Mouse (Mus musculus) NIH3T3 (cell line): ENCODE measurements around the gene Mbtps1.

Experiments used
- DNase-seq: peaks from one replicate; pipeline ENCODE4 v3.0.0-alpha.2; 2012; ENCODE audit warnings: low read depth

Gene Mbtps1

GRCm38 (mm10) chr8:119502111-119502510 is 56.4 kb downstream of the Mbtps1 start:
- no peak for DNase-seq

- DNase-seq, result no peak
Observed at GRCm38 (mm10) chr8:119501598-119501997, 56.9 kb downstream of the Mbtps1 start, which contains the start of gene Slc38a8. Gene Slc38a8 (minus strand): TSS chr8:119501698.

- peak; percentile 55 for DNase-seq
Observed at GRCm38 (mm10) chr8:119499836-119500235, 58.7 kb downstream of the Mbtps1 start.

- peak; percentile 70 for DNase-seq
Observed at GRCm38 (mm10) chr8:119496848-119497247, 61.7 kb downstream of the Mbtps1 start.

- no peak for DNase-seq
Observed at GRCm38 (mm10) chr8:119487093-119487492, 71.4 kb downstream of the Mbtps1 start.

- no peak for DNase-seq
Observed at GRCm38 (mm10) chr8:119484145-119484896, 74.2 kb downstream of the Mbtps1 start.

- DNase-seq, result no peak
Observed at GRCm38 (mm10) chr8:119478684-119479083, 79.9 kb downstream of the Mbtps1 start.

GRCm38 (mm10) chr8:119468091-119468490 is 90.4 kb downstream of the Mbtps1 start:
- DNase-seq, result no peak

GRCm38 (mm10) chr8:119466794-119467193 is 91.7 kb downstream of the Mbtps1 start:
- no peak for DNase-seq

GRCm38 (mm10) chr8:119466105-119466504 is 92.4 kb downstream of the Mbtps1 start:
- DNase-seq, result no peak

- no peak for DNase-seq
Observed at GRCm38 (mm10) chr8:119463709-119464108, 94.8 kb downstream of the Mbtps1 start.

- DNase-seq, result no peak
Observed at GRCm38 (mm10) chr8:119461356-119461755, 97.2 kb downstream of the Mbtps1 start.

GRCm38 (mm10) chr8:119459724-119460123 is 98.8 kb downstream of the Mbtps1 start:
- DNase-seq, result no peak
